Mouse (Mus musculus) hindbrain, embryonic 14.5 days (tissue): Measurements from ENCODE around the gene Mesp2. TPM values are rescaled to one million over a fixed set of nuclear protein-coding genes. Genes with fewer than 3 reads are reported as not detected.

ENCODE experiments used
- ATAC-seq: fragments of 200-750 bp; cut with Nextera tagmentation; 2 replicates; pipeline ENCODE4 v1.8.0; 2017; ENCODE audit warnings: moderate number of reproducible peaks, mild to moderate bottlenecking, moderate TSS enrichment, moderate library complexity; ENCODE audit not compliant: low FRiP score
- DNase-seq: peaks from one replicate; pipeline ENCODE4 v3.0.0-alpha.2; 2015; ENCODE audit warnings: low spot score
- H3K27ac ChIP-seq: fragments of 300-500 bp; sonication (generic); 2 replicates; pipeline ENCODE4 v1.5.1; 2014; ENCODE audit warnings: mild to moderate bottlenecking, moderate library complexity
- H3K27me3 ChIP-seq: fragments of 300-500 bp; sonication (generic); 2 replicates; pipeline ENCODE4 v1.6.1; 2014; ENCODE audit warnings: mild to moderate bottlenecking, low read length, mixed read lengths; ENCODE audit not compliant: control insufficient read depth, insufficient read depth
- H3K36me3 ChIP-seq: fragments of 300-500 bp; sonication (generic); replicated peaks from 2 replicates; pipeline ENCODE4 v1.6.1; 2014; ENCODE audit not compliant: control insufficient read depth, insufficient read depth
- H3K4me1 ChIP-seq: fragments of 300-500 bp; sonication (generic); replicated peaks from 2 replicates; pipeline ENCODE4 v1.6.1; 2014; ENCODE audit warnings: antibody characterized with exemption, low read length, mixed read lengths; ENCODE audit not compliant: control insufficient read depth, insufficient read depth
- H3K4me2 ChIP-seq: fragments of 300-500 bp; sonication (generic); replicated peaks from 2 replicates; pipeline ENCODE4 v1.6.1; 2014; ENCODE audit warnings: mild to moderate bottlenecking, moderate library complexity
- H3K4me3 ChIP-seq: fragments of 300-500 bp; sonication (generic); replicated peaks from 2 replicates; pipeline ENCODE4 v1.5.1; 2014; ENCODE audit warnings: mild to moderate bottlenecking, low read length
- H3K9ac ChIP-seq: fragments of 300-500 bp; sonication (generic); 2 replicates; pipeline ENCODE4 v1.6.1; 2014
- H3K9me3 ChIP-seq: fragments of 300-500 bp; sonication (generic); 2 replicates; pipeline ENCODE4 v1.6.1; 2016; ENCODE audit warnings: low read length; ENCODE audit not compliant: control insufficient read depth
- WGBS: fragments of 180-500 bp; shearing (Covaris S2); extraction: QIAGEN DNeasy Blood & Tissue Kit; methylation state at CpG from one replicate; pipeline ENCODE4 v1.1.7; 2014; 5-methylcytosine and 5-hydroxymethylcytosine counted together
- polyA plus RNA-seq: library from polyadenylated mRNA; unstranded; fragments of >200 nt; fragmentation: Nextera tagmentation; extraction: Ambion mirVana; gene quantifications from 2 replicates; pipeline ENCODE4 v1.2.1, GENCODE M21; 2014

The Mesp2 gene
- polyA plus RNA-seq, 1 experiment from 2014 or later = 1.3 TPM

DNA sequence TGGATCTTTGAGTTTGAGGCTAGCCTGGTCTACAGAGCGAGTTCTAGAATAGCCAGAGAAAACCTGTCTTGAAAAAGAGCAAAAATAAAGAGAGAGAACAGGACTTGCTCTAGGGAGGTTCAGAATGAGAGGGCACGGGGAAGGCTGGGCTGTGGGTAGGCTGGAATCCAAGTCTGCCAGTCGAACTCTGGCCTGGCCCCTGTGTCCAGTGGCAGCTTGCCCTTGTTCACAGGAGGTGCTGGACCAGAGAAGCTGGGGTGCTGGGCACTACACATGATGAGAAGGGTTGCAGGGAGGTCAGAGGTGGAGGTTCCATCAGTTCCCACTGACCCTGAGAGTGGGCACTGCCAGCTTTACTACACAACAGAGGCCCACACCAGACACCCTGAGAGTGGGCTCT lies 17.8 kb downstream of the Mesp2 start:
- Histone ChIP-seq H3K36me3 (no peaks in the 10 kb centered on the region), H3K4me2 (no peak overlapping the region), H3K27ac (no peak overlapping the region), H3K9me3 (no peaks in the 10 kb centered on the region), H3K9ac (no peak overlapping the region), H3K4me1 (no peaks in the 10 kb centered on the region), H3K4me3 (no peak overlapping the region), H3K27me3 (no peaks in the 10 kb centered on the region)
- ATAC-seq (no peak), DNase-seq (no peak)
- 74% methylated on average over 3 of the region's 3 CpGs for WGBS

DNA sequence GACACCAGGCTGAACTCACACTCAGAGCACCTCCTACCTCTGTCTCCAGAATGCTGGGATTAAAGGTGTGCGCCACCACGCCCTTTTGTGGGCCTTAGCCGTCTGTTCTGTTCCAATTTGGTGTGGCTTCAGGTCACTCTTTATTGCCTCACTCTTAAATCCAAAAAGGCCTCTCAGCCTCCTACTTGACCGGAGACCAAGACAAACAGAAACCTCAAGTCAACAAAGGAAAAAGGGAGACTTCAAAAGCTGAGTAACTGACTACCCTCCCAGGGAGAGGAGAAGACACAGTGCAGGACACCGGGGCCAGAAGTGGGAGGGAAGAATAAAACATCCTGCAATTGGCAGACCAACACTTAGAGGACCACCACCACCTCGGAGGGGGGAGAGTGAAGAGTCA lies 20.6 kb downstream of the Mesp2 start:
- H3K36me3 ChIP-seq = no peaks in the 10 kb centered on the region
- no peaks in the 10 kb centered on the region for H3K4me1 ChIP-seq
- no peaks in the 10 kb centered on the region for H3K9me3 ChIP-seq
- no peak overlapping the region for H3K4me3 ChIP-seq
- no peak overlapping the region for H3K27ac ChIP-seq
- no peaks in the 10 kb centered on the region for H3K27me3 ChIP-seq
- no peak overlapping the region for H3K4me2 ChIP-seq
- 84% methylated on average over 6 of the region's 6 CpGs for WGBS
- ATAC-seq = no peak
- no peak overlapping the region for H3K9ac ChIP-seq
- DNase-seq = no peak

DNA sequence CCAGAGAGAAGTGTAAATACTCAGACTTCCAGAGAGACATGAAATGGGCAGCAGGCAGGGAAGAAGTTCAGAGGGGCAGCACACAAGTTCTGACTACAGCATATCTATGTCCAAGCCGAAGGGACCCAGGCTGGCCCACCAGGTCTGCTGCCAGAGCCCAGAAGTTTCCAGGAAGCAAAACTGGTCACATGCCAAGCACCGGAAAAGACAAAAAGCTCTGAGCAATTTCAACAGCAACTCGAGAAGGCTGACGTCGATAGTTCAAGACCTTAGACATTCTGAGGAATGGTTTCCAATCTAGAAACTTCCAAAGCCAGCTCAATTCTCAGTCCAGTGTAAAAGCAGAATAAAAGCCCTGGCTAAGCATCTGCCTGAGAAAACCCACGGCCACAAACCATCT lies 21.1 kb downstream of the Mesp2 start:
- Histone ChIP-seq H3K9ac (no peak overlapping the region), H3K9me3 (no peaks in the 10 kb centered on the region), H3K36me3 (no peaks in the 10 kb centered on the region), H3K4me3 (no peak overlapping the region), H3K4me2 (no peak overlapping the region), H3K27ac (no peak overlapping the region), H3K27me3 (no peaks in the 10 kb centered on the region), H3K4me1 (no peaks in the 10 kb centered on the region)
- ATAC-seq (no peak), DNase-seq (no peak)
- 72% methylated on average over 6 of the region's 6 CpGs for WGBS

DNA sequence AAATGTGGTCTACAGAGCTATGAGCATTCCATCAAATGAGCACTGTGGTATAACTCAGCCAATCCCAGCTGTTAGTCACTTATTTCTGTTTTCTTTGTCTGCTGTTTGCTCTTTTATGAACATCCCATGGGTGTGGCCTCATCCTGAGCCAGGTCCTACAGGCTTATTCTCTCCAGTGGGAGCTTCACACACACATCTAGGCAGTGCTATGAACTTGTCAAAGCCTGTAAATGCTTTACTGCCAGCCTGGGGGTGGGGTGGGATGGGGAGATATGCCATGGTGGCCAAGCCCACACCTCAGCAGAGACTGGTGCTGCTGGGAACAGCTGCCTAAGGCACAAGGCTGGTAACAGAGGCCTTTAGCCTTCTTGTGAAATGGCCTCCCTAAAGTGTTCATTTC lies 22.5 kb downstream of the Mesp2 start:
- H3K36me3 ChIP-seq = no peaks in the 10 kb centered on the region
- no peak overlapping the region for H3K4me3 ChIP-seq
- no peak overlapping the region for H3K9ac ChIP-seq
- no peaks in the 10 kb centered on the region for H3K9me3 ChIP-seq
- ATAC-seq (no peak), DNase-seq (no peak)
- no peak overlapping the region for H3K27ac ChIP-seq
- no peak overlapping the region for H3K4me2 ChIP-seq
- H3K4me1 ChIP-seq = no peaks in the 10 kb centered on the region
- H3K27me3 ChIP-seq = no peaks in the 10 kb centered on the region

DNA sequence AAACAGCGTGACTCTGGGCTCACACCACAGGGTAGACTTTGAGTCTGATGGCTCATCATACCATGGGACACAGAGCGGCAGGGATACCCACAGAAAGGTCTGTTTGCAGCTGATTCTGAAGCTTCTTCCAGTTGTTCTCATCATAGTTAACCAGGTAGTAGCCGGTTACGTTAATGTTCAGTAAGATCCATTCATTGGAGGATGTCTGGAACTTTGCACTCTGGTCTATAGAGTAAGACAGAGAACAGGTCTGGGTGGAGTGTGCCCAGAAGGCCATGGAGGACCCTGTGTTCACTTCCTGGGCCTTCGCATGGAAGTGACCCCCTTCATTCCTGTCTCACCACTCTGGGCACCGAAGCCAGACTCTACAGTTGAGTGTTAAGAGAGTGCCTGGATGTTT lies 24.7 kb downstream of the Mesp2 start:
- Histone ChIP-seq H3K27ac (no peak overlapping the region), H3K4me2 (no peak overlapping the region), H3K9me3 (no peaks in the 10 kb centered on the region), H3K9ac (no peak overlapping the region), H3K4me1 (no peaks in the 10 kb centered on the region), H3K27me3 (no peaks in the 10 kb centered on the region), H3K4me3 (no peak overlapping the region), H3K36me3 (no peaks in the 10 kb centered on the region)
- DNase-seq = no peak
- no peak for ATAC-seq
- 96% methylated on average over 6 of the region's 6 CpGs for WGBS

DNA sequence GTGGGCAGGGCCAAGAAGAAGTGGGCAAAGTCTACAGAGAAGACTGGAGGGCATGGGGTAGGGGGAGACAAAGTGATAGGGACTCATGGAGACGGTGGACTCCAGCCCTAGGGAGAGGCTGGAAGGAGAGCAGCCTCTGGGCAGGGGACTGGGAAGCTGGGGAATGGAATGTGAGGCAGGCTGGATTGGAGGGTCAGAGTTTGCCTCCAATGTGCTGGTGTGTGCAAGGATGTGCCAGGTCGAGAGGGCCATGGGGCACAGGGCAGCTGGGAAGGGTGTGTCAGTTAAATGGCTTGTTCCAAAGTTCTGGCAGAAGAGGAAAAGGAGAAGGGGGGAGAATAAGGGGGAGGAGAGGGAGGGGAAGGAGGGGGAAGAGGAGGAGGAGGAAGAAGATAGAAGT lies 26.7 kb downstream of the Mesp2 start:
- no peak overlapping the region for H3K4me3 ChIP-seq
- no peak for DNase-seq
- H3K4me2 ChIP-seq = no peak overlapping the region
- no peak for ATAC-seq
- no peak overlapping the region for H3K9ac ChIP-seq
- H3K27me3 ChIP-seq = no peaks in the 10 kb centered on the region
- WGBS = 83% methylated on average over 2 of the region's 2 CpGs
- H3K36me3 ChIP-seq = no peaks in the 10 kb centered on the region
- no peak overlapping the region for H3K27ac ChIP-seq
- H3K4me1 ChIP-seq = no peaks in the 10 kb centered on the region
- H3K9me3 ChIP-seq = no peaks in the 10 kb centered on the region

DNA sequence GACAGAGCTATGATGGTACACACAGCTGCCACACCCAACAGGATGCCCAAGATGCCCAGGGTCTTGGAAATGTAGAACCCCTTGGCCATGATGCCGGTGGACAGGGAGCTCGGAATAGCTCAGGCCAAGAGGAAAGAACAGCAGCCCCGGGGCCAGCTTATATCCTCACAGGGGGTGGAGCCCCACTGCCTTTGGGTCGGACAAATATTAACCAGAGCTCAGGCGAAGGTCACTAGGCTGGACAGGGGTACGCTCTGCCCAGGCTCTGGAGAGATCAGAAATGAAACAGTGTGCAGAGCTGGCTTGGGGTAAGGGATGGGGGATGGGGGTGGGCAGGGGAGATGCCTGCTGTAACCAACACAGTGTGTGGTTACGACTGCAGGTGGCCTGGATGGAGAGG lies 31.6 kb downstream of the Mesp2 start:
- Histone ChIP-seq H3K4me3 (no peak overlapping the region), H3K9ac (no peak overlapping the region), H3K27ac (no peak overlapping the region), H3K4me2 (no peak overlapping the region), H3K27me3 (peaks cover 9% of the 10 kb centered on the region; the same call in 1 of the 2 replicates), H3K36me3 (no peaks in the 10 kb centered on the region), H3K4me1 (no peaks in the 10 kb centered on the region), H3K9me3 (no peaks in the 10 kb centered on the region)
- no peak for DNase-seq
- ATAC-seq = no peak
- WGBS = 58% methylated on average over 7 of the region's 7 CpGs

DNA sequence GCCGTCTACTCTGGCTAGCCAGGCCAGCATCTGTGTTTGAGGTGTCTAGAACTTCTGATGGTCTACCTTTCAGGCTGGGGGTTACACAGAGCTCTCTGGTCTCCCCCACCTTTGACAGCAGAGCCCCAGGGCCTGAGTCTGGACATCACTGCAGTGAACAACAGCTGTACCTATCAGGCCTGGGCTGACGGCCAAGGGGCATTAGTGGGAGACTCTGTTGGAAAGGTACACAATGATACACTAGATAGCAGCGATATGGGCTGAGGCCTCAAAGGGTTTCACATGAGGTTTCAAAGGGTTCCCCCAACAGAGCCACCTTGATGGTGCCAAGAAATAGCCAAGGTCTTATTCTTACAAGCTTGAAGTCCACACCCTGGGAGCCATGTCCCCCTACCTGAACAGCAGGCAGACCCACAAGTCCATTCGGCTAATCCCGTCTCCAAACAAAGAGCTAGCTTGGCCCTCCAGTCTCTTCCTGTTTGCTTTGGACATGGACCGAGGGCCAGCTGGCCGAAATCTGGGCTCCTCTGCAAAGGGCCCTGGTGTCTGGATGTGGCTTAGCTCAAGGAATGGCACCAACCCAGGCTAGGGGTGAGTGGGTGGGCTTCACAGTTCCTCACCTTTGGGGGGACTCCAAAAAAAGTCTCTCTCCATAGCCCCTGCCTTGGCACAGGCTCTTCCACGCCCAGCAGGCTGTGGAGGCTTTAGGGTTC lies 33.7 kb downstream of the Mesp2 start:
- H3K9me3 ChIP-seq = no peaks in the 10 kb centered on the region
- H3K27ac ChIP-seq = no peak overlapping the region
- no peaks in the 10 kb centered on the region for H3K36me3 ChIP-seq
- 81% methylated on average over 8 of the region's 8 CpGs for WGBS
- H3K27me3 ChIP-seq = peaks cover 25% of the 10 kb centered on the region
- DNase-seq (no peak), ATAC-seq (no peak)
- no peak overlapping the region for H3K4me3 ChIP-seq
- no peak overlapping the region for H3K4me2 ChIP-seq
- no peak overlapping the region for H3K9ac ChIP-seq
- no peaks in the 10 kb centered on the region for H3K4me1 ChIP-seq

DNA sequence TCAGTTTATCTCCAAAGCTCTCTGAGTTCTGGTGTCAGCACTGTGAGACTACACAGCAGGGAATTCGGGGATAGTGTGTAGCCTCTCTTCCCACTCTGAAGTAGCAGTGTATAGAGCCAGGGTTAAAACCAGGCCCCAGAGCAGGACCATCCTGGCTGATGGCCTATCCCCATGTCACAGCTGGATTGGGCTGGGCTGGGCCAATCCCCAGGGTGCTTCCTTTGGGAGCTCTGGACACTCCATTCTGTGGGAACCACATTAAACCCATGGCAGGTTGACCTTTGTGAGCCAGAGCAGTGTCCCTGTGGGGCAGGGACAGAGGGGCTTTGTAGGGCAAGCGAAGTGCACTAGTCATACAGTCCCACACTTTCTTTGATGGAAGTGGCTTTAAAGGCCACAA lies 35.8 kb downstream of the Mesp2 start:
- ATAC-seq = no peak
- DNase-seq = no peak
- WGBS = 82% methylated on average over 2 of the region's 2 CpGs

More for the DNA sequence above, 35.8 kb downstream of the Mesp2 start:
- H3K4me3 ChIP-seq = no peak overlapping the region
- H3K27ac ChIP-seq = no peak overlapping the region
- no peak overlapping the region for H3K9ac ChIP-seq
- peaks cover 30% of the 10 kb centered on the region for H3K27me3 ChIP-seq
- no peak overlapping the region; the same call in 1 of the 2 replicates for H3K4me2 ChIP-seq
- H3K4me1 ChIP-seq = no peaks in the 10 kb centered on the region
- no peaks in the 10 kb centered on the region for H3K36me3 ChIP-seq
- H3K9me3 ChIP-seq = no peaks in the 10 kb centered on the region
